Mouse (Mus musculus) cerebellum, adult 9-10 months (tissue): ENCODE data around the gene Ceacam19.
"Not testable (repeated sequence)": the region's sequence is repeated elsewhere in the genome, so short reads cannot be mapped to it uniquely, and the experiment has no call there.

Experiments used
- DNase-seq: peaks from one replicate; pipeline ENCODE4 v3.0.0; 2022

The Ceacam19 gene

GRCm38 (mm10) chr7:19887849-19888248 lies at the start of gene Ceacam19:
Gene Ceacam19 (minus strand): TSS chr7:19887965.
- no peak for DNase-seq

- DNase-seq, result no peak
Measured at GRCm38 (mm10) chr7:19937229-19937821, 49.6 kb upstream of the Ceacam19 start.

- no peak for DNase-seq
Measured at GRCm38 (mm10) chr7:19935961-19936360, 48.2 kb upstream of the Ceacam19 start.

- no peak for DNase-seq
Measured at GRCm38 (mm10) chr7:19935171-19935751, 47.5 kb upstream of the Ceacam19 start.

GRCm38 (mm10) chr7:19932877-19933809 lies 45.4 kb upstream of the Ceacam19 start:
- DNase-seq, result peak; percentile 64

- DNase-seq, result no peak
Measured at GRCm38 (mm10) chr7:19932133-19932876, 44.5 kb upstream of the Ceacam19 start.

- DNase-seq, result not testable (repeated sequence)
Measured at GRCm38 (mm10) chr7:19930481-19930880, 42.7 kb upstream of the Ceacam19 start.

GRCm38 (mm10) chr7:19928486-19928885 lies 40.7 kb upstream of the Ceacam19 start:
- no peak for DNase-seq

- no peak for DNase-seq
Measured at GRCm38 (mm10) chr7:19926849-19927480, 39.2 kb upstream of the Ceacam19 start.

GRCm38 (mm10) chr7:19925376-19925775 lies 37.6 kb upstream of the Ceacam19 start:
- peak; percentile 53 for DNase-seq

GRCm38 (mm10) chr7:19923797-19924196 lies 36.0 kb upstream of the Ceacam19 start:
- DNase-seq, result no peak

GRCm38 (mm10) chr7:19923354-19923753 lies 35.6 kb upstream of the Ceacam19 start:
- DNase-seq, result no peak

- DNase-seq, result peak; percentile 70
Measured at GRCm38 (mm10) chr7:19920506-19921261, 32.9 kb upstream of the Ceacam19 start, which contains the start of gene Pvr. Gene Pvr (minus strand): TSS chr7:19921160.

- DNase-seq, result no peak
Measured at GRCm38 (mm10) chr7:19920166-19920505, 32.4 kb upstream of the Ceacam19 start.

GRCm38 (mm10) chr7:19914558-19914957 lies 26.8 kb upstream of the Ceacam19 start:
- no peak for DNase-seq

- DNase-seq, result no peak
Measured at GRCm38 (mm10) chr7:19911695-19912524, 24.1 kb upstream of the Ceacam19 start.

- no peak for DNase-seq
Measured at GRCm38 (mm10) chr7:19911292-19911658, 23.5 kb upstream of the Ceacam19 start.

GRCm38 (mm10) chr7:19910421-19911291 lies 22.9 kb upstream of the Ceacam19 start:
- DNase-seq, result peak; percentile 73

GRCm38 (mm10) chr7:19889881-19890280 lies 2.1 kb upstream of the Ceacam19 start:
- DNase-seq, result no peak

- DNase-seq, result no peak
Measured at GRCm38 (mm10) chr7:19880754-19881153, 7.0 kb downstream of the Ceacam19 start.
